9 mouse cellular contexts compared by ENCODE assay signal in genomic region chr13:108191074-108191720, GRCm38 (mm10). TPM values are rescaled to one million over a fixed set of nuclear protein-coding genes. Genes with fewer than 3 reads are reported as not detected.
DNase-seq lines count a peak whose midpoint lies in the region; ATAC-seq lines count a peak whose summit lies in the region.
"Had no signal": no experiment of that assay in that cellular context is flagged by ENCODE, and none has a peak within 500 bp of the region (broad histone marks: within the 10 kb centered on the region; RNA-seq: fewer than 3 reads in every experiment).

No protein-coding gene starts in this region.

- no peaks in the 10 kb centered on the region for H3K27me3 ChIP-seq in embryonic facial prominence, embryonic 14.5 days (replicated peaks; ENCODE audit: control insufficient read depth, insufficient read depth, low read length)
- H3K27me3 ChIP-seq in hindbrain, embryonic 11.5 days (ENCODE audit: control insufficient read depth, insufficient read depth, low read length): no peaks in the 10 kb centered on the region

- no peaks in the 10 kb centered on the region for H3K9me3 ChIP-seq in embryonic facial prominence, embryonic 14.5 days (ENCODE audit: control insufficient read depth, low read length)
- H3K9me3 ChIP-seq in hindbrain, embryonic 11.5 days (ENCODE audit: control insufficient read depth, low read length): no peaks in the 10 kb centered on the region
- H3K9me3 ChIP-seq: G1E had no signal

- peaks cover 36% of the 10 kb centered on the region for H3K36me3 ChIP-seq in embryonic facial prominence, embryonic 14.5 days (ENCODE audit: control insufficient read depth, insufficient read depth, low read length)
- no peaks in the 10 kb centered on the region for H3K36me3 ChIP-seq in hindbrain, embryonic 11.5 days (ENCODE audit: control insufficient read depth, insufficient read depth, low read length)

- no peak overlapping the region for H3K9ac ChIP-seq in embryonic facial prominence, embryonic 14.5 days (ENCODE audit: low read depth, low read length)
- no peak overlapping the region for H3K9ac ChIP-seq in hindbrain, embryonic 11.5 days (ENCODE audit: low read depth, low read length)

- no peak overlapping the region for H3K27ac ChIP-seq in embryonic facial prominence, embryonic 14.5 days (replicated peaks; ENCODE audit: low read depth, low read length)
- no peak overlapping the region for H3K27ac ChIP-seq in hindbrain, embryonic 11.5 days (ENCODE audit: low read depth, low read length)

- peak; percentile 70; the same call in 1 of the 2 replicates for ATAC-seq in embryonic facial prominence, embryonic 14.5 days (ENCODE audit: low read depth)
- ATAC-seq in hindbrain, embryonic 11.5 days (ENCODE audit: low FRiP score): no peak

- no peaks in the 10 kb centered on the region for H3K4me1 ChIP-seq in embryonic facial prominence, embryonic 14.5 days (ENCODE audit: control insufficient read depth, insufficient read depth, low read length)
- no peaks in the 10 kb centered on the region for H3K4me1 ChIP-seq in hindbrain, embryonic 11.5 days (replicated peaks; ENCODE audit: control insufficient read depth, insufficient read depth, low read length)

- DNase-seq in gastrocnemius, adult 18-20 months (ENCODE audit: low spot score): peak; percentile 14
- no peak for DNase-seq in gastrocnemius, adult 8-10 months (ENCODE audit: low spot score in 2 of 2)
- DNase-seq in ZHBTc4 (ENCODE audit: low read depth, low spot score): peak; percentile 47
- DNase-seq in embryonic facial prominence, embryonic 14.5 days (ENCODE audit: low spot score): peak; percentile 81
- DNase-seq in hindbrain, embryonic 11.5 days (ENCODE audit: low spot score): peak; percentile 58
- peak; percentile 25 to 73 for DNase-seq in layer of hippocampus, adult 18-20 months (ENCODE audit: low spot score in 2 of 2)
- peak; percentile 68 for DNase-seq in lung, postnatal 14 days
- DNase-seq in right cerebral cortex, postnatal 4 days: peak; percentile 53

- H3K4me2 ChIP-seq in embryonic facial prominence, embryonic 14.5 days (ENCODE audit: low read depth, low read length): no peak overlapping the region
- H3K4me2 ChIP-seq in hindbrain, embryonic 11.5 days (replicated peaks; ENCODE audit: low read depth, low read length): no peak overlapping the region

- no peak overlapping the region for H3K4me3 ChIP-seq in embryonic facial prominence, embryonic 14.5 days (ENCODE audit: low read depth, low read length)
- no peak overlapping the region for H3K4me3 ChIP-seq in hindbrain, embryonic 11.5 days (ENCODE audit: low read depth, low read length)

- WGBS in embryonic facial prominence, embryonic 14.5 days: 54% methylated on average over 11 of the region's 11 CpGs
- 70% methylated on average over 11 of the region's 11 CpGs for WGBS in hindbrain, embryonic 11.5 days

RNA-seq across cellular contexts. Expression of gene Elovl7, which starts 23.0 kb away (rescaled TPM):
- under 1 TPM; 0.27 to 0.33 TPM for total RNA-seq in gastrocnemius, adult 18-20 months (2021)
- total RNA-seq in gastrocnemius, adult 8-10 months (2022): under 1 TPM in 3 of 4 experiments, not detected in 1; 0.11 to 0.19 (median 0.13) TPM
- polyA plus RNA-seq in embryonic facial prominence, embryonic 14.5 days (2014; fragmentation: Nextera tagmentation; extraction: Ambion mirVana): 4.1 and 4.2 TPM in 2 replicates
- polyA plus RNA-seq in hindbrain, embryonic 11.5 days (2014; fragmentation: Nextera tagmentation; extraction: Ambion mirVana): 1.0 and 1.3 TPM in 2 replicates
- total RNA-seq in layer of hippocampus, adult 18-20 months (2021): 1 to 10 TPM; 5.0 to 6.9 TPM
- polyA plus RNA-seq: G1E had no signal

RNA-seq across cellular contexts. Expression of gene Ercc8, which starts 32.7 kb away (rescaled TPM):
- 1 to 10 TPM; 4.7 to 5.1 TPM for total RNA-seq in gastrocnemius, adult 18-20 months (2021)
- 1 to 10 TPM; 4.9 to 7.0 (median 5.6) TPM for total RNA-seq in gastrocnemius, adult 8-10 months (2022)
- polyA plus RNA-seq in embryonic facial prominence, embryonic 14.5 days (2014; fragmentation: Nextera tagmentation; extraction: Ambion mirVana): 16.1 and 17.0 TPM in 2 replicates
- polyA plus RNA-seq in hindbrain, embryonic 11.5 days (2014; fragmentation: Nextera tagmentation; extraction: Ambion mirVana): 24.5 and 27.2 TPM in 2 replicates
- total RNA-seq in layer of hippocampus, adult 18-20 months (2021): 10 to 100 TPM; 14.6 to 14.9 TPM

RNA-seq across cellular contexts. Expression of gene Ndufaf2, which starts 32.8 kb away (rescaled TPM):
- 10 to 100 TPM; 20.4 to 24.3 TPM for total RNA-seq in gastrocnemius, adult 18-20 months (2021)
- 10 to 100 TPM; 13.2 to 16.5 (median 15.2) TPM for total RNA-seq in gastrocnemius, adult 8-10 months (2022)
- 62.6 and 65.2 TPM in 2 replicates for polyA plus RNA-seq in embryonic facial prominence, embryonic 14.5 days (2014; fragmentation: Nextera tagmentation; extraction: Ambion mirVana)
- polyA plus RNA-seq in hindbrain, embryonic 11.5 days (2014; fragmentation: Nextera tagmentation; extraction: Ambion mirVana): 84.7 and 87.6 TPM in 2 replicates
- 10 to 100 TPM; 21.1 to 22.8 TPM for total RNA-seq in layer of hippocampus, adult 18-20 months (2021)

Comparison
In these comparisons a context has a peak if more than half of its experiments do, and no peak if none do; other contexts are left out.
1. DNase-seq: peak in gastrocnemius, adult 18-20 months (single experiment), ZHBTc4 (single experiment), embryonic facial prominence, embryonic 14.5 days (single experiment), hindbrain, embryonic 11.5 days (single experiment), layer of hippocampus, adult 18-20 months (2 of 2), lung, postnatal 14 days (single experiment) and right cerebral cortex, postnatal 4 days (single experiment); none in gastrocnemius, adult 8-10 months (0 of 2).
2. RNA of gene Elovl7, which starts 23.0 kb away (total RNA-seq): 5.0 to 6.9 TPM in layer of hippocampus, adult 18-20 months; 0.27 to 0.33 TPM in gastrocnemius, adult 18-20 months and 0.11 to 0.19 TPM in gastrocnemius, adult 8-10 months; every median in the first group is over 4 times any median in the second.